Mouse (Mus musculus): ENCODE data around the gene Olfr204. TPM values are rescaled to one million over a fixed set of nuclear protein-coding genes. Genes with fewer than 3 reads are reported as not detected.

Gene Olfr204
- polyA plus RNA-seq, 1 experiment from 2014 or later: not detected

Other genes starting within 250 kb of the Olfr204 start
- gene Olfr190, start 240.2 kb downstream of the Olfr204 start, polyA plus RNA-seq (2016; fragmentation: Nextera tagmentation; extraction: Ambion mirVana): not detected in 2 replicates
- not detected in 2 replicates for gene Olfr191, start 228.4 kb downstream of the Olfr204 start, polyA plus RNA-seq (2016; fragmentation: Nextera tagmentation; extraction: Ambion mirVana)
- gene Olfr193, start 206.4 kb downstream of the Olfr204 start, polyA plus RNA-seq (2016; fragmentation: Nextera tagmentation; extraction: Ambion mirVana): not detected in 2 replicates
- not detected in 2 replicates for gene Olfr194, start 197.2 kb downstream of the Olfr204 start, polyA plus RNA-seq (2016; fragmentation: Nextera tagmentation; extraction: Ambion mirVana)
- not detected in 2 replicates for gene Olfr195, start 171.2 kb downstream of the Olfr204 start, polyA plus RNA-seq (2016; fragmentation: Nextera tagmentation; extraction: Ambion mirVana)
- gene Olfr196, start 147.8 kb downstream of the Olfr204 start, polyA plus RNA-seq (2016; fragmentation: Nextera tagmentation; extraction: Ambion mirVana): not detected in 2 replicates
- gene Olfr198, start 114.7 kb downstream of the Olfr204 start, polyA plus RNA-seq (2016; fragmentation: Nextera tagmentation; extraction: Ambion mirVana): not detected in 2 replicates
- gene Olfr199, start 98.5 kb downstream of the Olfr204 start, polyA plus RNA-seq (2016; fragmentation: Nextera tagmentation; extraction: Ambion mirVana): not detected in 2 replicates
- gene Olfr201, start 45.6 kb downstream of the Olfr204 start, polyA plus RNA-seq (2016; fragmentation: Nextera tagmentation; extraction: Ambion mirVana): not detected in 2 replicates
- gene Olfr202, start 31.5 kb downstream of the Olfr204 start, polyA plus RNA-seq (2016; fragmentation: Nextera tagmentation; extraction: Ambion mirVana): not detected in 2 replicates
- gene Olfr203, start 19.4 kb downstream of the Olfr204 start, polyA plus RNA-seq (2016; fragmentation: Nextera tagmentation; extraction: Ambion mirVana): not detected in 2 replicates
- gene Olfr205, start 12.9 kb upstream of the Olfr204 start, polyA plus RNA-seq (2016; fragmentation: Nextera tagmentation; extraction: Ambion mirVana): not detected in 2 replicates
- gene Olfr206, start 31.0 kb upstream of the Olfr204 start, polyA plus RNA-seq (2016; fragmentation: Nextera tagmentation; extraction: Ambion mirVana): not detected in 2 replicates
- gene Olfr209, start 45.7 kb upstream of the Olfr204 start, polyA plus RNA-seq (2016; fragmentation: Nextera tagmentation; extraction: Ambion mirVana): not detected in 2 replicates
- gene Gabrr3, start 89.1 kb upstream of the Olfr204 start, polyA plus RNA-seq (2016; fragmentation: Nextera tagmentation; extraction: Ambion mirVana): 0.04 TPM in 1 of 2 replicates, not detected in the other
- gene Riox2, start 153.5 kb upstream of the Olfr204 start, polyA plus RNA-seq (2016; fragmentation: Nextera tagmentation; extraction: Ambion mirVana): 23.7 and 24.3 TPM in 2 replicates

Data from forebrain, embryonic 12.5 days (tissue).